In the genomic region with DNA sequence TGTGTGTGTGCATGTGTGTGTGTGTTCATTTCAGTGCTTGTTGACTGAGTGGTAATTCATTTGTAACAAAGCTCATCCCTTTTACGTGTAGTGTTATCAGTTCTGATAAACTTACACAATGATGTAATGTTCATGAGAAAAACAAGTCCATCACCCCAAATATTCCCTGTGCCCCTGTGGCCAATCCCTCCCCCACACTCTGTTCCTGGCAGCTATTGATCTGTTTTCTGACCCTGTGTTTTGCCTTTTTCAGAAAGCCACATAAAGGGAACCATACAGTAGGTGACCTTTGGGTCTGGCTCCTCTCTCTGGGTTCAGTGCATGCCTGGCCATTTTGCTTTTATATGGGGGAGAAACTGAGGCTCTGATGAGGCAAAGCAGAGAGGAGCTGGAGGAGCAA, we compare ENCODE assay signal across 22 mouse cellular contexts.
DNase-seq lines count a peak whose midpoint lies in the region; ATAC-seq and TF ChIP-seq lines count a peak whose summit lies in the region.
"Had no signal": no experiment of that assay in that cellular context is flagged by ENCODE, and none has a peak within 500 bp of the region (broad histone marks: within the 10 kb centered on the region; RNA-seq: fewer than 3 reads in every experiment).

No protein-coding gene starts in this region.

- peak; percentile 71 for ATAC-seq in liver, embryonic 16.5 days (ENCODE audit: low read depth)
- no peak for ATAC-seq in liver, embryonic 12.5 days
- no peak for ATAC-seq in midbrain, embryonic 11.5 days (ENCODE audit: low FRiP score)
- ATAC-seq: forebrain, embryonic 14.5 days had no signal

- H3K36me3 ChIP-seq in liver, embryonic 16.5 days (ENCODE audit: control insufficient read depth, insufficient read depth): no peaks in the 10 kb centered on the region
- H3K36me3 ChIP-seq in liver, embryonic 12.5 days: no peaks in the 10 kb centered on the region
- no peaks in the 10 kb centered on the region for H3K36me3 ChIP-seq in midbrain, embryonic 10.5 days
- no peaks in the 10 kb centered on the region for H3K36me3 ChIP-seq in midbrain, embryonic 11.5 days (ENCODE audit: control insufficient read depth, insufficient read depth, low read length)
- H3K36me3 ChIP-seq: embryonic facial prominence, embryonic 13.5 days; embryonic facial prominence, embryonic 15.5 days; forebrain, embryonic 10.5 days; forebrain, embryonic 12.5 days had no signal

- no peak for TF ChIP-seq CTCF in layer of hippocampus, adult 2 months (conservative IDR thresholded peaks at IDR 0.05)

- DNase-seq in layer of hippocampus, adult 2 months (ENCODE audit: low spot score in 2 of 2): no peak
- no peak for DNase-seq in layer of hippocampus, postnatal 10 days (ENCODE audit: low spot score in 2 of 2)
- no peak for DNase-seq in midbrain, embryonic 10.5 days (ENCODE audit: low spot score)
- DNase-seq in midbrain, embryonic 11.5 days (ENCODE audit: low spot score, missing footprints): no peak
- DNase-seq: adrenal gland, adult 2 months; adrenal gland, postnatal 10 days; adrenal gland, postnatal 25 days; cerebellum, adult 11 months; cerebellum, adult 18-20 months; cerebellum, adult 8-10 months; cerebellum, adult 9-11 months; cerebellum, postnatal 14 days; cerebellum, postnatal 36 days; embryo, embryonic 11 days had no signal

- no peaks in the 10 kb centered on the region for H3K27me3 ChIP-seq in liver, embryonic 16.5 days (ENCODE audit: control insufficient read depth, insufficient read depth, low read depth, low read length)
- H3K27me3 ChIP-seq in liver, embryonic 12.5 days (replicated peaks): peaks cover 21% of the 10 kb centered on the region; the same call in 1 of the 2 replicates
- no peaks in the 10 kb centered on the region for H3K27me3 ChIP-seq in midbrain, embryonic 10.5 days (ENCODE audit: low read depth, poor library complexity, severe bottlenecking)
- H3K27me3 ChIP-seq in midbrain, embryonic 11.5 days (ENCODE audit: control insufficient read depth, insufficient read depth, low read length): no peaks in the 10 kb centered on the region
- H3K27me3 ChIP-seq: embryonic facial prominence, embryonic 13.5 days; embryonic facial prominence, embryonic 15.5 days; forebrain, embryonic 12.5 days had no signal

- H3K4me1 ChIP-seq in liver, embryonic 16.5 days (ENCODE audit: control insufficient read depth, low read depth, low read length): peaks cover 2% of the 10 kb centered on the region
- H3K4me1 ChIP-seq in liver, embryonic 12.5 days: peaks cover 21% of the 10 kb centered on the region
- H3K4me1 ChIP-seq in midbrain, embryonic 10.5 days: peaks cover 54% of the 10 kb centered on the region
- peaks cover 11% of the 10 kb centered on the region for H3K4me1 ChIP-seq in midbrain, embryonic 11.5 days (ENCODE audit: control insufficient read depth, insufficient read depth, low read length)
- H3K4me1 ChIP-seq: embryonic facial prominence, embryonic 13.5 days; embryonic facial prominence, embryonic 15.5 days had no signal

- peak overlapping the region; percentile 25; the same call in 1 of the 2 replicates for H3K27ac ChIP-seq in layer of hippocampus, adult 2 months
- no peak overlapping the region for H3K27ac ChIP-seq in liver, embryonic 16.5 days (ENCODE audit: low read length)
- H3K27ac ChIP-seq in liver, embryonic 12.5 days: no peak overlapping the region; the same call in 1 of the 2 replicates
- H3K27ac ChIP-seq in midbrain, embryonic 10.5 days (replicated peaks): peak overlapping the region; percentile 28; the same call in 1 of the 2 replicates
- H3K27ac ChIP-seq in midbrain, embryonic 11.5 days (ENCODE audit: low read depth, low read length): no peak overlapping the region
- H3K27ac ChIP-seq: embryonic facial prominence, embryonic 13.5 days; embryonic facial prominence, embryonic 15.5 days; forebrain, embryonic 10.5 days; forebrain, embryonic 12.5 days had no signal

- H3K4me2 ChIP-seq in liver, embryonic 16.5 days (ENCODE audit: low read depth, low read length): no peak overlapping the region
- H3K4me2 ChIP-seq in liver, embryonic 12.5 days: no peak overlapping the region
- no peak overlapping the region for H3K4me2 ChIP-seq in midbrain, embryonic 11.5 days
- H3K4me2 ChIP-seq: embryonic facial prominence, embryonic 13.5 days; embryonic facial prominence, embryonic 15.5 days; forebrain, embryonic 12.5 days had no signal

- no peak overlapping the region for H3K9ac ChIP-seq in liver, embryonic 16.5 days (ENCODE audit: low read depth, low read length)
- H3K9ac ChIP-seq in liver, embryonic 12.5 days: no peak overlapping the region
- H3K9ac ChIP-seq in midbrain, embryonic 11.5 days (ENCODE audit: low read length): no peak overlapping the region
- H3K9ac ChIP-seq: embryonic facial prominence, embryonic 13.5 days; embryonic facial prominence, embryonic 15.5 days; forebrain, embryonic 12.5 days had no signal

- WGBS in liver, embryonic 16.5 days (ENCODE audit: insufficient replicate concordance): 37% methylated on average over 1 of the region's 1 CpGs
- WGBS in liver, embryonic 12.5 days (ENCODE audit: insufficient replicate concordance): 37% methylated on average over 1 of the region's 1 CpGs
- WGBS in midbrain, embryonic 10.5 days: 95% methylated on average over 1 of the region's 1 CpGs
- WGBS in midbrain, embryonic 11.5 days: 95% methylated on average over 1 of the region's 1 CpGs

- H3K4me3 ChIP-seq in layer of hippocampus, adult 2 months: no peak overlapping the region
- no peak overlapping the region for H3K4me3 ChIP-seq in liver, embryonic 16.5 days (ENCODE audit: low read depth, low read length)
- H3K4me3 ChIP-seq in liver, embryonic 12.5 days: no peak overlapping the region
- H3K4me3 ChIP-seq in midbrain, embryonic 10.5 days: no peak overlapping the region
- H3K4me3 ChIP-seq in midbrain, embryonic 11.5 days (ENCODE audit: low read depth, low read length): no peak overlapping the region
- H3K4me3 ChIP-seq: embryonic facial prominence, embryonic 13.5 days; embryonic facial prominence, embryonic 15.5 days; erythroblast, embryonic 14.5 days; forebrain, embryonic 10.5 days; forebrain, embryonic 12.5 days had no signal

- no peaks in the 10 kb centered on the region for H3K9me3 ChIP-seq in liver, embryonic 16.5 days (replicated peaks; ENCODE audit: control insufficient read depth, low read length)
- no peaks in the 10 kb centered on the region for H3K9me3 ChIP-seq in liver, embryonic 12.5 days (replicated peaks)
- no peaks in the 10 kb centered on the region for H3K9me3 ChIP-seq in midbrain, embryonic 10.5 days (replicated peaks)
- H3K9me3 ChIP-seq in midbrain, embryonic 11.5 days (ENCODE audit: control insufficient read depth, low read length): no peaks in the 10 kb centered on the region
- H3K9me3 ChIP-seq: embryonic facial prominence, embryonic 13.5 days; embryonic facial prominence, embryonic 15.5 days; forebrain, embryonic 10.5 days; forebrain, embryonic 12.5 days had no signal

Comparison
In these comparisons a context has a peak if more than half of its experiments do, and no peak if none do; other contexts are left out.
1. H3K27ac ChIP-seq: peak in layer of hippocampus, adult 2 months (single experiment) and midbrain, embryonic 10.5 days (single experiment); none in liver, embryonic 16.5 days (single experiment), liver, embryonic 12.5 days (single experiment) and midbrain, embryonic 11.5 days (single experiment).